Mouse (Mus musculus) granulocyte monocyte progenitor cell, adult 5-6 weeks (primary cell): ENCODE measurements around the gene Ccdc106. TPM values are rescaled to one million over a fixed set of nuclear protein-coding genes. Genes with fewer than 3 reads are reported as not detected.

Source experiments
- ATAC-seq: replicated peaks from 2 replicates; pipeline ENCODE4 v1.8.0; 2016; ENCODE audit warnings: mild to moderate bottlenecking, moderate TSS enrichment, inconsistent platforms; ENCODE audit not compliant: poor library complexity, severe bottlenecking
- total RNA-seq, 2 experiments: library from RNA; stranded (forward) in 1 of 2; stranded (reverse) in 1 of 2; fragments of 200-712, 200-1000 nt in 1 of 2; fragments of >200 nt in 1 of 2; fragmentation: Nextera tagmentation in 1 of 2; gene quantifications; 2 replicates each; pipeline ENCODE4 v1.2.3; 2014 to 2017

Ccdc106 gene
- total RNA-seq, 2 experiments from 2014 or later, result not detected

DNA sequence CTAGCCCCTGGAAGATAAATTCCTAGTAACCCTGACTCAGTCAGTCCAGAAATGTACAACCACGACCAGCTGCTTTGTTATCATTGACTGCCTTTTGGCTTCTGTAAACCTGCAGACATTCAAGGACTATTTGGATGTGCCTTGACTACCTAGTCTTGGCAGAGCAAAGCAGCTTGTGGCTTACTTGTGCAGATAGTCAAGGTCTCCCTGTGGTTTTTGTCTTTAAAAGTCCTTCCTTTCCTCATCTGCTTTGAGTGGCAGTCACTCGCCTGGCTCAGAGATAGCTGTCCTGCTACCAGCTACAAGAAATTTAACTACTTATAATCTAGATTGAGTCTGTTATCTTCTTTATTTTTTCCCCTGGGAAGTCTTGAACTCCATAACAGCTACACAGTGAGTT, 24.6 kb downstream of the Ccdc106 start:
- no peak for ATAC-seq

DNA sequence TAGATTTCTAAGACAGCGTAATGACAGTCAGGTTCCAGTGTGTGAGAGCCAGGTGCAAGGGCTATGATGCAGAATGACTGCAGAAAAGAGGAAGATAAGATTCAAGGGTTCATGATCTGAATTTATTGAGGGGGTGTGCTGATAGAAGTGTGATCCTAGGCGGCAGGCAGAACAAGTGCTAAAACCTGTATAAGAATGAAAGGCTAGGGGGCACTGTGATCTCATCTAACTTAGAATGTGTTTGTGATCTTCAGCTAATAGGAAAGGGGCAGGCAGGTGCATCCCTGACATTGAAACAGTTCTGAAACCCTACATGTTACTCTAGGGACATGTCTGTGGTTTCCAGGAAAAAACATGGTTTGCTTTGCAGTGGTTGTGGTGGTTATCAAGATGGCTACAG, 25.8 kb downstream of the Ccdc106 start:
- no peak for ATAC-seq

DNA sequence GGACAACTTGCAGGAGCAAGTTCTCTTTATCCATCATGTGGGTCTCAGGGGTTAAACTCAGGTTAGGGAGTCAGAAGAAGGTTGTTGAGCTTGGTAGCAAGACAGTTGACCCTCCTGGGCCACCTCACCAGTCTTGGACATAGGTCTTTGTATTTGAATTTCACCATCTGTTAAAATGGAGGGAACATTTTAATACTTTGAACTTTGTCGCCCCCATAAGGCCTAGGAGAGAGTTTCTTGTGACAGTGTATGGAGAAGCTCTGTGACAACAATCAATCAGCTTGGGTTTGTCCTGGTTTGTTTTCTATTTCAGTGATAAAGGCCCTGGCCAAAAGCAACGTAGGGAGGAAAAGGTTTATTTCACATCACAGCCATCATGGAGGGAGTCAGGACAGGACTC, 27.0 kb downstream of the Ccdc106 start:
- peak; percentile 44; the same call in 1 of the 2 replicates for ATAC-seq

GRCm38 (mm10) chr7:5051193-5052192, 31.1 kb downstream of the Ccdc106 start, which contains the start of gene Zfp580:
Gene Zfp580, plus strand, starts transcription at chr7:5051538.
- peak; percentile 50 for ATAC-seq

- ATAC-seq, result no peak
Observed at GRCm38 (mm10) chr7:5052438-5052837, 32.1 kb downstream of the Ccdc106 start.

GRCm38 (mm10) chr7:5052931-5053343, 32.6 kb downstream of the Ccdc106 start:
- ATAC-seq, result no peak; the same call in 1 of the 2 replicates

GRCm38 (mm10) chr7:5053456-5054179, 33.3 kb downstream of the Ccdc106 start:
- ATAC-seq, result peak; percentile 26

DNA sequence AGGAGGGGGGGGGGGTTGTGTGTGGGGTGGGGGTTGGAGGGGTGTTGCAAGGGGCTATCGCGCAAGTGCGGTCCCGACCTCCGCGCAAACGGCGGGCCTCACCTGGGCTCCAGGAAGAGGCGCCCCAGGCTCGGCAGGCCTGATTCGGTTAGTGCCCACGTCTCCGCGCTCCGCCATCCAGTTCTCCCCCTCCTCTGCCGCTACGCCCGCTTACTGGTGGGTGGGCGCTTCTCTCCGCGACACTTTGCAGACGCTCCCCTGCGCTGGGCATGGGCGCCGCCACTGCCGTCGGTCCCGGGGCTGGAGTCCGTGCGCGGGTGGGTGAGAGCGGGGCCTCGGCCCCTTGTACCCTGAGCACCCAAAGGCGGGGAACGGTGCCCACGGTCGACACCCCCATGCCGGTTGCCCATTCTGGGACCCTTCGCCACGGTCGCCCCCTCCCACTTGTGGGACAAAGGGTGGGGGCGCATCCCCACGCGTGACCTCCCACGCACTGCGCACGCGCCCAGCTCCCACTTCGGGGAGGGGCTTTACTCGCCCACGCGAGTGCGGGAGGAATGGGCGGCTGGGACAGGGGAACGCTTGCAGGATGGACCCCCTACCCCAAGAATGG, 36.4 kb downstream of the Ccdc106 start:
- no peak for ATAC-seq

GRCm38 (mm10) chr7:5057381-5057780, 37.0 kb downstream of the Ccdc106 start:
- ATAC-seq, result no peak

- peak; percentile 17 for ATAC-seq
Observed at GRCm38 (mm10) chr7:5057804-5058203, 37.5 kb downstream of the Ccdc106 start.

DNA sequence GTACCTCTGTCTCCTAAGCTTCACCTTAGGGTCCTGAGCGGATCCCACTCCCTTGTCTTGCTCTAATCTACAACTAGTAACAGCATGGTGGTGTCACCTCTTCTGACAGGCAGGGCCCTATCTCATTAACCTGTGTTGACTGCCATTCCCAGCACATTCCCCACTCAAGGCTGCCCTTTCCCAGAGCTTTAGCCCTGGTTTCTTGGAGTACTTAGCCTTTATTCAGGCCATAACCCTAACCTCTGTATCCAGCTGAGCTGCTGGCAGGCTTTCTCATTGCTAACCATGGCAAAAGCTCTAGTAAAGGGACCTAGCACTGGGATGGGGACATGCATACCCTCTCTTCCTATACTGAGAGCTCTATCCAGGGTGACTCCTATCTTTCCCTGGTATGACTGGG, 38.3 kb downstream of the Ccdc106 start:
- no peak for ATAC-seq

- no peak for ATAC-seq
Observed at GRCm38 (mm10) chr7:5059421-5059820, 39.1 kb downstream of the Ccdc106 start.

DNA sequence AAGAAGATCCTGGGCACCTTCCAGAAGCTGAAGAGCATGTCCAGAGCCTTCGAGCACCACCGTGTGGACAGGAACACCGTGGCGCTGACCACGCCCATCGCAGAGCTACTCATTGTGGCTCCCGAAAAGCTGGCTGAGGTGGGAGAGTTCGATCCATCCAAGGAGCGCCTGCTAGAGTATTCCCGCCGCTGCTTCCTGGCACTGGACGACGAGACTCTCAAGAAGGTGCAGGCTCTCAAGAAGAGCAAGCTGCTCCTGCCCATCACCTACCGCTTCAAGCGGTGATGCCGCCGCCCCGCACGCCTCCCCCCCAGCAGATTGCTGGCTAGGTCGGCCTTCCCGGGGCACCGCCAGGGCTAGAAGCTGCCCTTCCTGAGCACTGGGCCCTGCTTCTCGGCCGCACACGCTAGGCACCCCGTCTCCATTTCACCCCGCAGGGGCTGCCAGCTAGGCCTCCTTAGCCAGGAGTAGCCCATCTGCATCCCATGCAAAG, 39.9 kb downstream of the Ccdc106 start:
- ATAC-seq, result peak; percentile 28

DNA sequence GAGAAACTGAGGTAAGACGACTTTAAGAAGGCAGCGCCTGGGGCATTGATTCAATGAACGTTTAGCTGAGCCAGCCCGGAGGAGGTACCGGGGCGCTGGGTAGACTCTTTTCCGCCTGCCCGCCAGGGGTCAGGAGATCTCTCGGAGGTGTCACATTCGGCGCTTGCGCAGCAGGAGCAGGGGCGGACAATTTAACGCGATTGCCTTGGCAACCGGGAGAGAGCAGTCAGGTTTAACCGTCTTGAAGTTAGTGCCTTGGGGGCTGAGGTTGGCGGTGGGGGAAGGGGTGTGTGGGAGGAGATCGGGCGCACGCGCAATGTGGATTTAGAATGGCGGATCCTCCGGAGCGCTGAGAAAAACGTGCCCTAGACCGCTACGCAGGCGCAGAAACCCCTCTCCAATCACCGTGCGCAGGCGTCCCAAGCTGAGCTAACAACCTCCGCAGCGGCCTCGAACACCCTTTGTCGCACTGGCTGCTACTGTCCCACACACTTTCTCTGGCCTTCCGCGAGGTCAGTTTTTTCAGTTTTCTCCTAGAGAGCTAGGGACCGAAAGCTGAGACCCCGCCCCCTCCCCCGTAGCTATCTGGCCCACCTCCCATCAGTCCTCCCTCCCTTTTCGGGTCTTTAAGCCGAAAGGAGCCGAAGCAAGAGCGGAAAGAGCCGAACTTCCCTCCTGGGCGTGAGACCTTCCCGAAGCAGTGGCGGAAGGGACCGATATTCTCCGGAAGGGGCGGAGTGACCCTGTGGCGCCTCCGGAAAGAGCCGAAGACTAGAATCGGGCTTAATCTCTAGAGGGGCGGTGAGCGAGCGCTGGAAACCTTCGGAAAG, 40.8 kb downstream of the Ccdc106 start:
- peak; percentile 59 for ATAC-seq

DNA sequence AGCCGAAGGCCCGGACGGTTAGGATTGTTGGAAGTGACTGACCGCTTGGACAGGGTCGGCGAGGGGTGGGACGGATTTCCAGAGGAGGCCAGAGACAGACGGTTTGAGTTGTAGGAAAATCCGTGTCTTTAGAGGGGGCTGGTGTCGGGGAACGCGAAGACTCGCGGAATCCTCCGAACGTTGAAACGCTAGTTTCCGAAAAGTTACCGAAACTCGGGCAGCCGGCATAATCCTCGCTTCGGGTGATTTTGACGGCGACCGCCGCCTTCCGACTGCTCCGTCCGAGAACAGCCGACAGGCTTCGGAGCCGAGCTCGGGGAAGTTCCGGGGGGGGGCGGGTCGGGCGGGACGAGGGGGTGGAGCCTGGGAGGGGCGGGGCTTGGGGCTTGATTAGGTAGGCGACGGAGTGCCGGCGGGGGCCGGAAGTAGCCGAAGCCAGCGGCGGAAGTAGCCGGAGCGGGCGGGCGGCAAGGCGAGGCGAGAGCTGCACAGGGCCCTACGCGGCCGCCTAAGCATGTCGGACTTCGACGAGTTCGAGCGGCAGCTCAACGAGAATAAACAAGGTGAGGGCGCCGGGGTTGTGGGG, 41.5 kb downstream of the Ccdc106 start, which contains the start of gene U2af2:
Gene U2af2 (plus strand): TSS at position 370 of the 586 bp plus-strand sequence.
- ATAC-seq, result peak; percentile 38

DNA sequence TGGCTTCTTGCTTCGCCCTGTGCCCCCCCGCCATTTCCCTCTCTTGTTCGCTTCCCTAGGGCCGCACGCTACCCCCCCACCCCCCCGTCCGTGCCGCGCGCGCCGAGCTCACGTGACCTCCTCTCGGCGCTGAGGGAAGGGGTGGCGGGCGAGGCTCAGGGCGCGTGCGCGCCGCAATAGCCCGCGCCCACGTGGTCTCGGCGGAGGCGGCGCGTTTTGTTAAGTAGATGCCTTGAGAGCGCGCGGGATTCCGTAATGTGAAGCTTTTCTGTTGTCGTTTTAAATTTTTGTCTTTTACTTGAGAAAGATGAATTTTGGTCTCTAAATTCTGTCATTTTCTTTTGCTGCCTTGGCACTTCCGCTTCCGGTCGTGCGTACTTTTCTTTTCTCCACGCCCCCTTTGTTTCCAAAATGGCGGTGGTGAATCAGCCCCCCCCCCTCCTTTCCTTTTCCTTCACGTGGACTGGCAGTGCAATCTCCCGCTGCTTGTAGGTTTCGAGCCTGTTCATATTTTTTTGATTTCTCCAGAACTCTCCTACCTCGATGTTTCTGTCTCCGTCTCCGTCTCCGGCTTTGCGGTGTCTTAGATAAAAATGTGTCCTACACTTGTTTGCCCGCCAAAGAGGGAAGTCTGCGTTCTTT, 42.1 kb downstream of the Ccdc106 start:
- ATAC-seq, result peak; percentile 15; the same call in 1 of the 2 replicates

DNA sequence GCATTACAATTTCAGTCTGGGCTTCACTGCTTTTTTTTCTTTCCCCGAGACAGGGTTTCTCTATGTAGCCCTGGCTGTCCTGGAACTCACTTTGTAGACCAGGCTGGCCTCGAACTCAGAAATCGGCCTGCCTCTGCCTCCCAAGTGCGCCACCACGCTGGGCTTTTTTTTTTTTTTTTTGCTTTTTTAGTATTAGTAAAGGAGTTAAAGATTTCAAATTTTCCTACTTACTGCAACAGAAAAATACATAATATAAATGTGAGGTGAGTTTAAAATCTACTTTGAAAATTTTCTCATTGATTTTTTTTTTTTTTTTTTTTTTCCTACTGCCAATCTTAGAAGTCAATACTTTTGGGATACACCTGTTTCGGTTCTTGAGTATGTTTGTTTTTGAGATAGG, 44.5 kb downstream of the Ccdc106 start:
- ATAC-seq, result no peak

- no peak for ATAC-seq
Observed at GRCm38 (mm10) chr7:5073586-5073985, 53.2 kb downstream of the Ccdc106 start.

DNA sequence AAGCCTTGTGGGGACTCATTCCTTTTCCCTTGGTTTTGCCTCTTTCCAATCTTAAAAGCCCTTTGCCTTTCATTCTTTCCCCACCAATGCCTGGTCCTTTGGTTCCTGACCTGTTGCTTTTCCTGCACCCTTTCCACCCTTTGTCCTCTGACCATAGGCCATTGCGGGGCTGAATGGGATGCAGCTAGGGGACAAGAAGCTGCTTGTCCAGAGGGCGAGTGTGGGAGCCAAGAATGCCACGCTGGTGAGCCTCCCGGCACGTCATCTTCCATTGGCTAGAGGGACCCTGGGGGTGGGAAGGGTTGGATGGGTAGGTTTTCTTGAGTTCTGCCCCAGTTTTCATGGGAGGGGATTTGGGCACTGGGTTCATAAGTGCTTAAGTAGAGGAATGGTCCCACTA, 54.6 kb downstream of the Ccdc106 start:
- no peak for ATAC-seq
